Mouse (Mus musculus): ENCODE measurements around the gene Vmn2r103. TPM values are rescaled to one million over a fixed set of nuclear protein-coding genes. Genes with fewer than 3 reads are reported as not detected.

The Vmn2r103 gene
- total RNA-seq (2021): not detected
- long read RNA-seq, experiment 1: 0 reads
- long read RNA-seq, experiment 2: 0 reads

- DNase-seq (ENCODE audit: low spot score in 2 of 2): no peak
Observed at GRCm38 (mm10) chr17:19773063-19773462, at the start of gene Vmn2r103. Gene Vmn2r103 (plus strand): TSS chr17:19773363.

- DNase-seq (ENCODE audit: low spot score in 2 of 2): no peak
Observed at GRCm38 (mm10) chr17:19778994-19779393, 5.8 kb downstream of the Vmn2r103 start.

- DNase-seq (ENCODE audit: low spot score in 2 of 2): no peak
Observed at GRCm38 (mm10) chr17:19789248-19789647, 16.1 kb downstream of the Vmn2r103 start.

Other genes with a start within 250 kb of the Vmn2r103 start
- gene Vmn2r101, start 196.1 kb upstream of the Vmn2r103 start, total RNA-seq (2021): not detected
- gene Vmn2r102, start 113.0 kb upstream of the Vmn2r103 start, total RNA-seq (2021): not detected